Mouse (Mus musculus) testis, adult 2 months (tissue): ENCODE measurements around the gene Commd1.

Source experiments
- CTCF ChIP-seq: fragments of 200-500 bp; IDR thresholded peaks from 2 replicates; pipeline ENCODE4 v1.5.1; 2012; ENCODE audit warnings: low read depth, mild to moderate bottlenecking, inconsistent platforms, low read length, moderate library complexity; ENCODE audit not compliant: control insufficient read depth, insufficient read depth, insufficient replicate concordance
- POLR2A ChIP-seq: fragments of 200-500 bp; IDR thresholded peaks from 2 replicates; pipeline ENCODE4 v1.6.1; 2012; ENCODE audit warnings: low read depth, mild to moderate bottlenecking, inconsistent platforms, low read length, moderate library complexity; ENCODE audit not compliant: control insufficient read depth

- TF ChIP-seq POLR2A (no peak), CTCF (no peak)
Measured at GRCm38 (mm10) chr11:23013096-23013495, 30.9 kb upstream of the Commd1 start.
